Mouse (Mus musculus) MEL (cell line): ENCODE measurements around the gene Pet100. TPM values are rescaled to one million over a fixed set of nuclear protein-coding genes. Genes with fewer than 3 reads are reported as not detected.

ENCODE experiments used
- DNase-seq: peaks from one replicate; pipeline ENCODE4 v3.0.0; 2011; ENCODE audit warnings: low read depth, low spot score
- H3K27ac ChIP-seq: 2 replicates; pipeline ENCODE4 v1.5.1; 2012; ENCODE audit warnings: low read depth, mild to moderate bottlenecking, control low read depth, low read length, moderate library complexity; ENCODE audit not compliant: control insufficient read depth
- H3K27me3 ChIP-seq, 2 experiments: fragments of 150-350 bp in 1 of 2; sonication (generic) in 1 of 2; 2 replicates each; pipeline ENCODE4 v1.6.1; 2012; ENCODE audit warnings: low read length in 2 of 2, mild to moderate bottlenecking in 2 of 2, improper control_type of control experiment in 1 of 2, moderate library complexity in 1 of 2; ENCODE audit not compliant: insufficient read depth in 2 of 2, control insufficient read depth in 1 of 2
- H3K36me3 ChIP-seq, 2 experiments: 2 replicates each; pipeline ENCODE4 v1.6.1; 2012 to 2014; ENCODE audit warnings: low read length in 2 of 2, improper control_type of control experiment in 1 of 2, inconsistent platforms in 1 of 2, mild to moderate bottlenecking in 1 of 2; ENCODE audit not compliant: insufficient read depth in 2 of 2, control insufficient read depth in 1 of 2
- H3K4me1 ChIP-seq, 2 experiments: fragments of 150-350 bp in 1 of 2; sonication (generic) in 1 of 2; 2 replicates each; pipeline ENCODE4 v1.6.1; 2012; ENCODE audit warnings: low read length in 2 of 2, improper control_type of control experiment in 1 of 2, mild to moderate bottlenecking in 1 of 2; ENCODE audit not compliant: insufficient read depth in 2 of 2, control insufficient read depth in 1 of 2
- H3K4me3 ChIP-seq, 2 experiments: fragments of 150-350 bp in 1 of 2; sonication (generic) in 1 of 2; 2 replicates each; pipeline ENCODE4 v1.5.1; 2012; ENCODE audit warnings: low read depth in 2 of 2, low read length in 2 of 2, mild to moderate bottlenecking in 2 of 2, moderate library complexity in 2 of 2, control low read depth in 1 of 2, improper control_type of control experiment in 1 of 2; ENCODE audit not compliant: control insufficient read depth in 1 of 2, insufficient read depth in 1 of 2
- H3K79me2 ChIP-seq: 2 replicates; pipeline ENCODE4 v1.6.1; 2012; ENCODE audit warnings: mild to moderate bottlenecking, low read length, moderate library complexity; ENCODE audit not compliant: control insufficient read depth, poor library complexity, insufficient read depth
- H3K9ac ChIP-seq: 2 replicates; pipeline ENCODE4 v1.6.1; 2012; ENCODE audit warnings: low read depth, mild to moderate bottlenecking, control low read depth, low read length, moderate library complexity; ENCODE audit not compliant: control insufficient read depth, poor library complexity, severe bottlenecking
- H3K9me3 ChIP-seq: fragments of 150-350 bp; sonication (generic); replicated peaks from 2 replicates; pipeline ENCODE4 v1.6.1; 2012; ENCODE audit warnings: mild to moderate bottlenecking, low read length, improper control_type of control experiment, moderate library complexity; ENCODE audit not compliant: insufficient read depth
- CHD2 ChIP-seq: IDR thresholded peaks from 2 replicates; pipeline ENCODE4 v1.6.1; 2011; ENCODE audit warnings: low read length, improper control_type of control experiment
- CTCF ChIP-seq, 3 experiments: IDR thresholded peaks in 2 of 3; conservative IDR thresholded peaks in 1 of 3; 2 replicates each; pipeline ENCODE4 v1.5.1; 2011 to 2012; ENCODE audit warnings: low read length in 3 of 3, low read depth in 2 of 3, mild to moderate bottlenecking in 2 of 3, improper control_type of control experiment in 1 of 3, inconsistent platforms in 1 of 3, mixed read lengths in 1 of 3, moderate library complexity in 1 of 3; ENCODE audit not compliant: control insufficient read depth in 1 of 3, insufficient read depth in 1 of 3, poor library complexity in 1 of 3, severe bottlenecking in 1 of 3
- E2F4 ChIP-seq: IDR thresholded peaks from 2 replicates; pipeline ENCODE4 v1.6.1; 2011; ENCODE audit warnings: low read depth, low read length, improper control_type of control experiment, borderline replicate concordance
- ELF1 ChIP-seq: IDR thresholded peaks from 2 replicates; pipeline ENCODE4 v1.6.1; 2014; ENCODE audit warnings: low read depth, mild to moderate bottlenecking, inconsistent platforms, low read length, improper control_type of control experiment, moderate library complexity
- ETS1 ChIP-seq: IDR thresholded peaks from 2 replicates; pipeline ENCODE4 v1.6.1; 2012; ENCODE audit warnings: low read depth, mild to moderate bottlenecking, inconsistent platforms, low read length, improper control_type of control experiment, moderate library complexity
- GATA1 ChIP-seq: IDR thresholded peaks from 2 replicates; pipeline ENCODE4 v1.6.1; 2011; ENCODE audit warnings: low read depth, low read length, improper control_type of control experiment
- HCFC1 ChIP-seq: IDR thresholded peaks from 2 replicates; pipeline ENCODE4 v1.6.1; 2012; ENCODE audit warnings: low read depth, mild to moderate bottlenecking, inconsistent platforms, low read length, improper control_type of control experiment, moderate library complexity
- JUND ChIP-seq: IDR thresholded peaks from 2 replicates; pipeline ENCODE4 v1.6.1; 2011; ENCODE audit warnings: low read depth, mild to moderate bottlenecking, improper control_type of control experiment, low read length
- KAT2A ChIP-seq: conservative IDR thresholded peaks from 2 replicates; pipeline ENCODE4 v1.6.1; 2012; ENCODE audit warnings: low read depth, low read length, improper control_type of control experiment, inconsistent platforms
- MAX ChIP-seq: IDR thresholded peaks from 2 replicates; pipeline ENCODE4 v1.6.1; 2011; ENCODE audit warnings: low read length, improper control_type of control experiment
- MEF2A ChIP-seq: IDR thresholded peaks from 2 replicates; pipeline ENCODE4 v1.6.1; 2014; ENCODE audit warnings: low read depth, mild to moderate bottlenecking, inconsistent platforms, low read length, improper control_type of control experiment; ENCODE audit not compliant: poor library complexity, insufficient replicate concordance, severe bottlenecking; ENCODE audit errors: extremely low read depth
- MYB ChIP-seq: IDR thresholded peaks from 2 replicates; pipeline ENCODE4 v1.6.1; 2011; ENCODE audit warnings: mild to moderate bottlenecking, low read depth, low read length, improper control_type of control experiment
- NRF1 ChIP-seq: IDR thresholded peaks from 2 replicates; pipeline ENCODE4 v1.6.1; 2014; ENCODE audit warnings: low read depth, mild to moderate bottlenecking, inconsistent platforms, low read length, improper control_type of control experiment, moderate library complexity; ENCODE audit not compliant: poor library complexity, insufficient read depth, severe bottlenecking
- POLR2A ChIP-seq, 2 experiments: IDR thresholded peaks; 2 replicates each; pipeline ENCODE4 v1.6.1; 2011 to 2012; ENCODE audit warnings: low read length in 2 of 2, mild to moderate bottlenecking in 2 of 2, control low read depth in 1 of 2, improper control_type of control experiment in 1 of 2, low read depth in 1 of 2, moderate library complexity in 1 of 2; ENCODE audit not compliant: control insufficient read depth in 1 of 2, insufficient read depth in 1 of 2, poor library complexity in 1 of 2
- POLR2AphosphoS2 ChIP-seq: IDR thresholded peaks from 2 replicates; pipeline ENCODE4 v1.6.1; 2011; ENCODE audit warnings: low read length, improper control_type of control experiment
- TAL1 ChIP-seq: IDR thresholded peaks from 2 replicates; pipeline ENCODE4 v1.6.1; 2012; ENCODE audit warnings: mild to moderate bottlenecking, inconsistent platforms, low read length, moderate library complexity, mixed read lengths
- USF2 ChIP-seq, 2 experiments: IDR thresholded peaks; 2 replicates each; pipeline ENCODE4 v1.6.1; 2011 to 2012; ENCODE audit warnings: improper control_type of control experiment in 2 of 2, low read length in 2 of 2, borderline replicate concordance in 1 of 2, inconsistent platforms in 1 of 2, low read depth in 1 of 2, mild to moderate bottlenecking in 1 of 2; ENCODE audit not compliant: insufficient read depth in 1 of 2
- ZC3H11A ChIP-seq: IDR thresholded peaks from 2 replicates; pipeline ENCODE4 v1.6.1; 2012; ENCODE audit warnings: low read depth, mild to moderate bottlenecking, inconsistent platforms, low read length, improper control_type of control experiment
- ZNF384 ChIP-seq: IDR thresholded peaks from 2 replicates; pipeline ENCODE4 v1.6.1; 2012; ENCODE audit warnings: low read depth, mild to moderate bottlenecking, inconsistent platforms, low read length, improper control_type of control experiment
- polyA plus RNA-seq, 2 experiments: library from polyadenylated mRNA; stranded (reverse) in 1 of 2; unstranded in 1 of 2; fragments of >175 nt in 1 of 2; fragments of >200 nt in 1 of 2; gene quantifications; 2 replicates each; pipeline versions ENCODE4 v1.2.1 to v1.2.4; 2012; ENCODE audit warnings: low replicate concordance in 2 of 2, low read depth in 1 of 2; ENCODE audit not compliant: insufficient read length in 2 of 2, insufficient read depth in 1 of 2, missing spikeins in 1 of 2
- total RNA-seq: library from RNA; depleted of rRNA; stranded (reverse); fragments of 300-350 nt; gene quantifications from 2 replicates; pipeline ENCODE4 v1.2.3, GENCODE M21; 2012

Pet100 gene
- total and polyA plus RNA-seq, 3 experiments, result 58.7 to 64.2 TPM; not detected in 1

- Histone ChIP-seq H3K79me2 (no peaks in the 10 kb centered on the region), H3K27me3 (no peaks in the 10 kb centered on the region), H3K4me1 (0 out of 4 replicates have a peak, but pooled peaks cover 0 to 9% of the 10 kb centered on the region in 2 experiments), H3K9ac (no peak overlapping the region), H3K9me3 (no peaks in the 10 kb centered on the region), H3K4me3 (no peak overlapping the region), H3K36me3 (no peaks in the 10 kb centered on the region), H3K27ac (no peak overlapping the region)
- DNase-seq, result no peak
- no peak for TF ChIP-seq GATA1
- no peak for TF ChIP-seq JUND
- TF ChIP-seq KAT2A, result no peak
- no peak for TF ChIP-seq NRF1
Observed at GRCm38 (mm10) chr8:3646824-3647531, 25.6 kb downstream of the Pet100 start.

DNA sequence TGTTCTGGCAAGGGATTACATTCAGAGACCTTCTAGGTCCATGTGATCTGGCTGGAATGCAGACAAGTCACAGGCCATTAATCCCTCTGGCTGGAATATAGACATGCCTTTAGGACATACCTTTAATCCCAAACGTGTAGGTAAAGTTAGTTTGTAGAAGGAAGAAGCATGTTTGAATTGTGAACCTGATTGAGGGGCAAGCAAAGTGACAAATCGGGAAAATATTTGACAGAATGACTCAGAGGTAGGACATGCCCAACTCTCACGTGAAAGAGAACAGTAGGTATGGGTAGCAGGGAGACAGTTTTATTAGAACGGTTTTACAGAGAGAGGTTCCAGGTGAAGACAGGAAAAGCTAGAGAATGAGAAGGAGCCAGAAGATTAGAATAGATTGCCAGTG, 26.2 kb downstream of the Pet100 start:
- Histone ChIP-seq H3K27me3 (no peaks in the 10 kb centered on the region), H3K79me2 (no peaks in the 10 kb centered on the region), H3K27ac (no peak overlapping the region), H3K9me3 (no peaks in the 10 kb centered on the region), H3K4me3 (no peak overlapping the region), H3K4me1 (0 out of 4 replicates have a peak, but pooled peaks cover 0 to 9% of the 10 kb centered on the region in 2 experiments), H3K36me3 (no peaks in the 10 kb centered on the region), H3K9ac (no peak overlapping the region)
- no peak for DNase-seq
- TF ChIP-seq ZC3H11A (no peak), ELF1 (no peak), POLR2A (IDR thresholded peaks at IDR 0.05; ENCODE audit: control insufficient read depth in 1 of 2, insufficient read depth in 1 of 2, low read depth in 1 of 2, low read length in 2 of 2, poor library complexity in 1 of 2) (no peak), TAL1 (no peak), E2F4 (no peak), GATA1 (no peak), CHD2 (no peak), ETS1 (no peak), CTCF (IDR thresholded peaks at IDR 0.05 in 2 of 3, conservative IDR thresholded peaks at IDR 0.05 in 1 of 3; ENCODE audit: control insufficient read depth in 1 of 3, insufficient read depth in 1 of 3, low read depth in 2 of 3, low read length in 3 of 3, poor library complexity in 1 of 3, severe bottlenecking in 1 of 3) (no peak), USF2 (IDR thresholded peaks at IDR 0.05; ENCODE audit: borderline replicate concordance in 1 of 2, insufficient read depth in 1 of 2, low read depth in 1 of 2, low read length in 2 of 2) (no peak), JUND (no peak), MYB (no peak), POLR2AphosphoS2 (no peak), ZNF384 (no peak), HCFC1 (no peak), MEF2A (no peak), KAT2A (no peak), MAX (no peak)
